Mouse (Mus musculus) intestine, embryonic 16.5 days (tissue): Measurements from ENCODE around the gene Alk. TPM values are rescaled to one million over a fixed set of nuclear protein-coding genes. Genes with fewer than 3 reads are reported as not detected.

Source experiments
- ATAC-seq: fragments of 200-750 bp; cut with Nextera tagmentation; 2 replicates; pipeline ENCODE4 v1.8.0; 2017; ENCODE audit warnings: moderate TSS enrichment, moderate library complexity
- H3K27ac ChIP-seq: fragments of 300-500 bp; sonication (generic); 2 replicates; pipeline ENCODE4 v1.5.1; 2014; ENCODE audit warnings: mild to moderate bottlenecking, low read length
- H3K27me3 ChIP-seq: fragments of 300-500 bp; sonication (generic); replicated peaks from 2 replicates; pipeline ENCODE4 v1.6.1; 2014; ENCODE audit warnings: low read length, control low read depth, mixed read lengths; ENCODE audit not compliant: control insufficient read depth, insufficient read depth
- H3K36me3 ChIP-seq: fragments of 300-500 bp; sonication (generic); 2 replicates; pipeline ENCODE4 v1.6.1; 2014; ENCODE audit warnings: low read length, control low read depth; ENCODE audit not compliant: control insufficient read depth, insufficient read depth
- H3K4me1 ChIP-seq: fragments of 300-500 bp; sonication (generic); 2 replicates; pipeline ENCODE4 v1.6.1; 2014; ENCODE audit warnings: low read length, control low read depth, mixed read lengths; ENCODE audit not compliant: control insufficient read depth, insufficient read depth
- H3K4me2 ChIP-seq: fragments of 300-500 bp; sonication (generic); 2 replicates; pipeline ENCODE4 v1.6.1; 2014; ENCODE audit warnings: low read depth, low read length, control low read depth
- H3K4me3 ChIP-seq: fragments of 300-500 bp; sonication (generic); 2 replicates; pipeline ENCODE4 v1.5.1; 2014; ENCODE audit warnings: mild to moderate bottlenecking, low read length
- H3K9ac ChIP-seq: fragments of 300-500 bp; sonication (generic); 2 replicates; pipeline ENCODE4 v1.6.1; 2014; ENCODE audit warnings: low read depth, low read length
- H3K9me3 ChIP-seq: fragments of 300-500 bp; sonication (generic); 2 replicates; pipeline ENCODE4 v1.6.1; 2016; ENCODE audit warnings: low read length, control low read depth; ENCODE audit not compliant: control insufficient read depth
- WGBS: fragments of 180-500 bp; shearing (Covaris S2); extraction: QIAGEN DNeasy Blood & Tissue Kit; methylation state at CpG from one replicate; pipeline ENCODE4 v1.1.7; 2014; 5-methylcytosine and 5-hydroxymethylcytosine counted together
- polyA plus RNA-seq: library from polyadenylated mRNA; unstranded; fragments of >200 nt; fragmentation: Nextera tagmentation; extraction: Ambion mirVana; gene quantifications from 2 replicates; pipeline ENCODE4 v1.2.1, GENCODE M21; 2015

The Alk gene
- polyA plus RNA-seq, 1 experiment from 2014 or later: 0.75 TPM

GRCm38 (mm10) chr17:72112004-72112403 lies 492.4 kb downstream of the Alk start:
- Histone ChIP-seq H3K27me3 (no peaks in the 10 kb centered on the region), H3K4me3 (no peak overlapping the region), H3K4me2 (no peak overlapping the region), H3K9me3 (no peaks in the 10 kb centered on the region), H3K27ac (no peak overlapping the region), H3K36me3 (no peaks in the 10 kb centered on the region), H3K9ac (no peak overlapping the region), H3K4me1 (no peaks in the 10 kb centered on the region)
- ATAC-seq: no peak

- H3K27ac ChIP-seq: no peak overlapping the region
- H3K36me3 ChIP-seq: no peaks in the 10 kb centered on the region
- H3K9ac ChIP-seq: no peak overlapping the region
- ATAC-seq: no peak
- no peaks in the 10 kb centered on the region for H3K4me1 ChIP-seq
- no peaks in the 10 kb centered on the region for H3K27me3 ChIP-seq
- no peaks in the 10 kb centered on the region for H3K9me3 ChIP-seq
- H3K4me3 ChIP-seq: no peak overlapping the region
- WGBS: 84% methylated on average over 4 of the region's 4 CpGs
- H3K4me2 ChIP-seq: no peak overlapping the region
Measured at GRCm38 (mm10) chr17:72111528-72111927, 492.9 kb downstream of the Alk start.

- no peak overlapping the region for H3K4me3 ChIP-seq
- no peaks in the 10 kb centered on the region for H3K36me3 ChIP-seq
Measured at GRCm38 (mm10) chr17:72087261-72087703, 517.1 kb downstream of the Alk start.

GRCm38 (mm10) chr17:72081396-72081795 lies 523.0 kb downstream of the Alk start:
- WGBS: 79% methylated on average over 2 of the region's 2 CpGs
- Histone ChIP-seq H3K27me3 (no peaks in the 10 kb centered on the region), H3K27ac (no peak overlapping the region), H3K4me3 (no peak overlapping the region), H3K4me2 (no peak overlapping the region), H3K4me1 (0 out of 2 replicates have a peak, but pooled peaks cover 2% of the 10 kb centered on the region), H3K9me3 (no peaks in the 10 kb centered on the region), H3K9ac (no peak overlapping the region), H3K36me3 (no peaks in the 10 kb centered on the region)
- no peak for ATAC-seq

More at GRCm38 (mm10) chr17:72087261-72087703, 517.1 kb downstream of the Alk start:
- Histone ChIP-seq H3K4me1 (no peaks in the 10 kb centered on the region), H3K27me3 (no peaks in the 10 kb centered on the region), H3K9me3 (no peaks in the 10 kb centered on the region), H3K4me2 (no peak overlapping the region), H3K9ac (no peak overlapping the region), H3K27ac (no peak overlapping the region)
- 74% methylated on average over 12 of the region's 12 CpGs for WGBS
- ATAC-seq: no peak

GRCm38 (mm10) chr17:72076306-72076921 lies 528.0 kb downstream of the Alk start:
- H3K4me2 ChIP-seq: no peak overlapping the region
- H3K36me3 ChIP-seq: no peaks in the 10 kb centered on the region
- no peak overlapping the region for H3K27ac ChIP-seq
- H3K9ac ChIP-seq: no peak overlapping the region
- no peak overlapping the region for H3K4me3 ChIP-seq
- 15% methylated on average over 12 of the region's 12 CpGs for WGBS
- ATAC-seq: no peak
- no peaks in the 10 kb centered on the region for H3K9me3 ChIP-seq
- no peaks in the 10 kb centered on the region for H3K27me3 ChIP-seq
- H3K4me1 ChIP-seq: 0 out of 2 replicates have a peak, but pooled peaks cover 2% of the 10 kb centered on the region

GRCm38 (mm10) chr17:72071871-72072270 lies 532.6 kb downstream of the Alk start:
- H3K36me3 ChIP-seq: no peaks in the 10 kb centered on the region
- H3K4me3 ChIP-seq: no peak overlapping the region
- no peak for ATAC-seq
- H3K4me1 ChIP-seq: 0 out of 2 replicates have a peak, but pooled peaks cover 2% of the 10 kb centered on the region
- H3K27me3 ChIP-seq: no peaks in the 10 kb centered on the region
- H3K27ac ChIP-seq: no peak overlapping the region
- no peaks in the 10 kb centered on the region for H3K9me3 ChIP-seq
- no peak overlapping the region for H3K9ac ChIP-seq
- no peak overlapping the region for H3K4me2 ChIP-seq
- WGBS: 58% methylated on average over 1 of the region's 1 CpGs

- WGBS: 68% methylated on average over 6 of the region's 6 CpGs
- ATAC-seq: no peak
Measured at GRCm38 (mm10) chr17:72068176-72068575, 536.3 kb downstream of the Alk start.

GRCm38 (mm10) chr17:72062978-72063377 lies 541.4 kb downstream of the Alk start:
- Histone ChIP-seq H3K4me2 (no peak overlapping the region), H3K9me3 (no peaks in the 10 kb centered on the region), H3K27me3 (no peaks in the 10 kb centered on the region), H3K9ac (no peak overlapping the region), H3K4me3 (no peak overlapping the region), H3K4me1 (no peaks in the 10 kb centered on the region), H3K27ac (no peak overlapping the region), H3K36me3 (no peaks in the 10 kb centered on the region)
- no peak for ATAC-seq
- 91% methylated on average over 3 of the region's 3 CpGs for WGBS

More at GRCm38 (mm10) chr17:72068176-72068575, 536.3 kb downstream of the Alk start:
- no peaks in the 10 kb centered on the region for H3K9me3 ChIP-seq
- H3K27ac ChIP-seq: no peak overlapping the region
- no peak overlapping the region for H3K9ac ChIP-seq
- no peaks in the 10 kb centered on the region for H3K27me3 ChIP-seq
- no peaks in the 10 kb centered on the region for H3K4me1 ChIP-seq
- no peak overlapping the region for H3K4me3 ChIP-seq
- H3K36me3 ChIP-seq: no peaks in the 10 kb centered on the region
- H3K4me2 ChIP-seq: no peak overlapping the region

GRCm38 (mm10) chr17:72059312-72059711 lies 545.1 kb downstream of the Alk start:
- no peak overlapping the region for H3K27ac ChIP-seq
- H3K9me3 ChIP-seq: no peaks in the 10 kb centered on the region
- WGBS: 59% methylated on average over 7 of the region's 7 CpGs
- no peaks in the 10 kb centered on the region for H3K36me3 ChIP-seq
- H3K4me3 ChIP-seq: no peak overlapping the region
- H3K4me1 ChIP-seq: no peaks in the 10 kb centered on the region
- H3K9ac ChIP-seq: no peak overlapping the region
- no peak for ATAC-seq
- H3K27me3 ChIP-seq: no peaks in the 10 kb centered on the region
- H3K4me2 ChIP-seq: no peak overlapping the region

- no peaks in the 10 kb centered on the region for H3K4me1 ChIP-seq
- WGBS: 94% methylated on average over 2 of the region's 2 CpGs
- H3K27ac ChIP-seq: no peak overlapping the region
- H3K9me3 ChIP-seq: no peaks in the 10 kb centered on the region
- ATAC-seq: no peak
- H3K4me2 ChIP-seq: no peak overlapping the region
- no peaks in the 10 kb centered on the region for H3K27me3 ChIP-seq
- H3K9ac ChIP-seq: no peak overlapping the region
- H3K4me3 ChIP-seq: no peak overlapping the region
- no peaks in the 10 kb centered on the region for H3K36me3 ChIP-seq
Measured at GRCm38 (mm10) chr17:72045671-72046070, 558.8 kb downstream of the Alk start.
